Mouse (Mus musculus): ENCODE measurements around the gene Ank. TPM values are rescaled to one million over a fixed set of nuclear protein-coding genes. Genes with fewer than 3 reads are reported as not detected.
"Not testable (repeated sequence)": the region's sequence is repeated elsewhere in the genome, so short reads cannot be mapped to it uniquely, and the experiment has no call there.

Ank gene
- 12.1 to 17.2 TPM (median 12.3 TPM) in 3 replicates for total RNA-seq (2017)

DNA sequence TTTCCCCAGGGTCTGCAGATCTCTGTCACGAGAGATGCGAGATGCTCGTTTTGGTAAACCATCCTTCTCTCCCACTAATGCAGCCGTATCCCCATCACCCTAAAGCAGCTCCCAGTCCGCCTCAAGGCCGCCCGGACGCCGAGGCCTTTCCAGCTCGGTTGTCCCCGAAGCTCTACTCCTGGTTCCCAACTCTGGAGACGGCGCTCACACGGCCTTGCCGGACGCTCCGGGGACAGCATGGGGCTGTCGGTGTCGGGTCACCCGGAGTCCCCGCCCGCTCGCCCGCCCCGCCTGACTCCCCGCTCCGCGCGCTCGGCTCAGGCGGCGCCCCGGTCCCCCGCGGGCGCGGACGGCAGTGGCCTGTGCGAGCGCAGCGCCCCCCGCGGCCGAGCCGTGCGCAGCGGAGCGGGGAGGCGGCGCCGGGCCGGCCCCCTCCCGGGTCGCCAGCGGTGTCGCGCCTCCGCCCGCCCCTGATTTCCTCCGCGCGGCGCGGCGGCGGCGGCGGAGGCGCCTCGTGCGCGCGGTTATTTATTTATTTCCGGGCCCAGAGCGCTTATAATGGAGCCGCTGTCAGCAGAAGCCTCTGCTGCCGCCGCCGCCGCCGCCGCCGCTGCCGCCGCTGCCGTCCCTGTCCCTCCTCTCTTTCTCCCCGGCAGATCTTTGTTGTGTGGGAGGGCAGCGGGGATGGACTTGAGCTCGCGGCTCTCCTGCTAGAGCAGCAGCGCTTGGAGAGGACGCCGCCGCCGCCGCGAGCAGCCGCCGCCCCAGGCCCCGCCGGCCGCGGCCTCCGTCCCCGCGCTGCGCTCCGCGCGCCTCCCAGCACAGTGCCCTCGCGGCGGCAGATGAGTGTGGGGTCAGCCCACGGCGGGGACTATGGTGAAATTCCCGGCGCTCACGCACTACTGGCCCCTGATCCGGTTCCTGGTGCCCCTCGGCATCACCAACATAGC, at the start of gene Ank:
TSS of gene Ank (plus strand) at position 547 of the 950 bp plus-strand sequence.
- peak; percentile 14; the same call in 1 of the 2 replicates for ATAC-seq (replicated peaks; ENCODE audit: insufficient number of reproducible peaks, low FRiP score, low TSS enrichment, poor library complexity, severe bottlenecking)

DNA sequence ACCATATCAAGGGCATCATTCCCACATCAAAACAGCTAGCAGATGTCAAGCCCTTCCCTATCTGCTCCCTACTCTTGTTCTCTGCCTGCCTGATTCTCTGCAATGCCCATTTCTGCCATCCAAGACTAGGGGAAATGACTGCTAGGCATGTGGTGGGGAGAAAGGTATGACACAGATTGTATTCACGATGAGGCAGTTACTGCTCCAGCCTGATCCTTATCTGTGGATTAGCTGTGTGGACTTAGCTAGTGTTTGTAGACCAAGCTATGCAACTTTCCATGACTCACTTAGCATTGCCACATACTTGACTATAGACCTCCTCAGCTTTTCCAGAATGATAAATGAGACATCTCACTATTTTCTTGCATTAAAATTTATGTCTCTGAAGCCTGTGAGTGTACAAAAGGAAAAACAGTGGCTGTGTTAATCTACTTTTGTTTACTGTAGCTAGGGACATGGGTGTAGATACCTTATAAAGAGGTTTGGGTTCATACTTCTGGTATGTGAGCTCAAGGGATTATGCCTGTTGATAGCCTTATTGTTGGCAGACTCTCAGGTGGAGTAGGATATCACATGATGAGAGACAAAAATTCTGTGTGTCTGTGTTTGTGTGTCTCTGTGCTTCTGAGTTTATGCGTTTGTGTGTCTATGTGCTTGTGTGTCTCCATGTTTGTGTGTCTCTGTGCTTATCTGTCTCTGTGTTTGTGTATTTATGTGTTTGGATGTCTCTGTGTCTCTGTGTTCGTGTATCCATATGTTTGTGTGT, 47.7 kb upstream of the Ank start:
- no peak for ATAC-seq (replicated peaks; ENCODE audit: insufficient number of reproducible peaks, low FRiP score, low TSS enrichment, poor library complexity, severe bottlenecking)

DNA sequence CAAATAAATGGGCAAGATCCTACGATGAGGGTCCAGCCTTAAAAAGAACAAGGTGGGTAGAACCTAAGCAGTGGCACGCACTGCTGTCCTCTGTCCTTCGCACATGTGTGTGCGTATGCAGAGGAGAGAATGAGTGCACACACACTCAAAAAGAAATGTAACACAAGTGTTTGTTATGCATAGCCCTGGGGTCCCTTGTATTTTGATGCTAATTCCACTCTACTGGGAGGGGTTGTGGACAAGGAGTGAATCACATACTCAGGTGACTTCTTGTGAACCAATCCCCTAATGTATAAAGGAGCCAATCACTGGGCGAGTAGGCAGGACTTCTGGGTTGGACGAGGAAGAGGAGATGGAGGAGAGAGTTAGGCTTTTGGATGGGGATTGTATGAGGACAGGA, 44.9 kb upstream of the Ank start:
- ATAC-seq (replicated peaks; ENCODE audit: insufficient number of reproducible peaks, low FRiP score, low TSS enrichment, poor library complexity, severe bottlenecking): no peak

DNA sequence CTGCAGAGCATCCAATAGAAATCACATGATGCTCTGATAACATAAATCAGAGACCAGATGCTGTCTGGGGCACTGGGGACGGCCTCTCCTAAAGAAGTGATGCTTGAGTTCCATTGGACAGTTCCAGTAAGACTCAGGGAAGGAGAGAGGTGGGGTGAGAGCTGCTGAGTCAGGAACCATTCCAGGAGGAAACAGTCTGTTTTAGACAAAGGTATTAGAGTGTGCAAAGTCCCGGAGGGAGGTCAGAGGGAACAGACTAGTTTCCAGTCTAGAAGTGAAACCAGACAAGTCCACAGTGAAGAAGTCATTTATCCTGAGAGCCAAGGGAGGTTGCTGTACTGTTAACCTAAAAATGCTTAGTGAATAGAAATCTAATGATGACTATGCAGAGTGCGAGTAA, 38.9 kb upstream of the Ank start:
- no peak for ATAC-seq (replicated peaks; ENCODE audit: insufficient number of reproducible peaks, low FRiP score, low TSS enrichment, poor library complexity, severe bottlenecking)

DNA sequence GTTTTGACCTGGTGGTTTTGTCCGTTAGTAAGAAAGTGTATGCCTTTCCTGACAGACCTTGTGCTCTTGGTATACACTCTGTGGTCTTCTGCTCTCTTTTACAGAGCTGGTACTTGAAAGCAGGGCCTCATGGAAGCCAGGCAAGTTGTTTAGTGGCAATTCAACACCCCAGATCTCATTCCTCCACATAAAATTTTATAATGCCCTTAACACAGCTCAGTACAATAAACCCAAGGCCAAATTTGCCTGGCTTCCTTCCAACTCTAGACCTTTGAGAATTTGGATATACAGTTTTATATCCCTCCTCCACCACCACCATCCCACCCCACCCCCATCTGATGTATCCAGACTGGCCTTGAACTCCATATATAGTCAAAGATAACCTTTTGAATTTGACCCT, 36.2 kb upstream of the Ank start:
- no peak for ATAC-seq (replicated peaks; ENCODE audit: insufficient number of reproducible peaks, low FRiP score, low TSS enrichment, poor library complexity, severe bottlenecking)

DNA sequence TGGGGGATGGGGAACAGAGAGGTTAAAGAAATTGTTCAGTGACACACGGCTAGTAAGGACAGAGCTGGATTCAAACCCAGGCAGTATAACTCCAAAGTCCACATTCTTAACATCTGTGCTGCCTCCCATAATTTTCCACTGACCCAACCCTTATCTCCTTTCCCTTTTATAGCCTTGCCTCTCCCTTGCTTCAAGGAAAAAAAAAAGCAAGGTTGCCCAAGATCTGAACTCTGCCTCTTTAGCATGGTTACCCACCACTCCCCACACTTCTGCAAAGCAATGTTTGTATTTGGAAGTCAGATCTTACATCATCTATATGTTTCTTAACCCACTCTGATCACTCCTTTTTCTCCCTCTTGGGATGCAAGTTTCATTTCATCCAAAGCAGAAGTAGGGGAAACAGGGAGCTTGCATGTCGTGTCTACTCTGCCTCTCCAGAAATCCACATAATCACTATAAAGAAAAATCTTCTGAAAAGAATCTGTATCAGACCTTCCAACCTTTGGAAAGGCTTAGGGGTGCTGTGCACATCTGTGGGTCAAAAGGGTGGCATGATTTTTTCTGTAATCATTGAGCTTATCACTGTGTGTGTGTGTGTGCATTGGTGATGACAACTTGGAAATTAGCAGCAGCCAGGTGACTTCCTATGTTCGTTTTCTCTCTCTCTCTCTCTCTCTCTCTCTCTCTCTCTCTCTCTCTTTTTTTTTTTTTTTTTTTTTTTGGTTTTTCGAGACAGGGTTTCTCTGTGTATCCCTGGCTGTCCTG, 33.4 kb upstream of the Ank start:
- no peak for ATAC-seq (replicated peaks; ENCODE audit: insufficient number of reproducible peaks, low FRiP score, low TSS enrichment, poor library complexity, severe bottlenecking)

DNA sequence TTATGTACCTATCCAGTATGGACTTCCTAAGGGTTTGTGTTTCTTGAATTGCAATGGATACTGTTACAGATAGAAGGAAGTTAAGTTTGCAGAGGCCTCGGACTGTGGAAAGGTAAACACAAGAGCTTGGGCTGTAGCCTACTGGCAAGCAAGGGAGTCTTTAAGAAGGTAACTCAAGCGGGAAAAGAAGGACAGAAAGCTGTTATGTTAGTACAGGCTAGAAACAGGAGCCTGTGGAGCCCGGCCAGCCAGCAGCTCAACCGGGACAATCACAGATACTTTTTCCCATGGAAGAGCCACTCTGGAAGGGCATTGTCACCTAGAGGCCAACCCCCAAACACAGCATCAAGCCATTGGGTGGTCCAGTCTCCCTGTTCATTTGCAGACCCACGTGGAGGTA, 31.1 kb upstream of the Ank start:
- no peak for ATAC-seq (replicated peaks; ENCODE audit: insufficient number of reproducible peaks, low FRiP score, low TSS enrichment, poor library complexity, severe bottlenecking)

DNA sequence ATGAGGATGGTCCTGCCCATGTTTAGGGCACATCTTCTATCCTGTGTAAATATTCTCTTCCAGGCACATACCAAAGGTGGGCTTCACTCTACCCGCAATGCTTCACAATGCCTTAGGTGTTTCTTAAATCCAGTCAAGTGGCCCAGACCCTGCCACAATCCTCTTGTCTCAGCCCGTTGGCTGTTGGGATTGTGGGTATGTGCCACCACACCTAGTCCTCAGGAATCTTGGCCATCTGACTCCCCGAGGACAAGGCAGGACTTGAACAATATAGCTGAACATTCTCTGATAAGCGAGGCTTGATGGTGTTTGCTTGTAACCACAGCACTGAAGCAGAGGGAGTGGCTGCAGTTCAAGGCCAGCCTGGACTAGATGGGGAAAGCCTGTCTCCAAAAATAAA, 30.3 kb upstream of the Ank start:
- no peak for ATAC-seq (replicated peaks; ENCODE audit: insufficient number of reproducible peaks, low FRiP score, low TSS enrichment, poor library complexity, severe bottlenecking)

DNA sequence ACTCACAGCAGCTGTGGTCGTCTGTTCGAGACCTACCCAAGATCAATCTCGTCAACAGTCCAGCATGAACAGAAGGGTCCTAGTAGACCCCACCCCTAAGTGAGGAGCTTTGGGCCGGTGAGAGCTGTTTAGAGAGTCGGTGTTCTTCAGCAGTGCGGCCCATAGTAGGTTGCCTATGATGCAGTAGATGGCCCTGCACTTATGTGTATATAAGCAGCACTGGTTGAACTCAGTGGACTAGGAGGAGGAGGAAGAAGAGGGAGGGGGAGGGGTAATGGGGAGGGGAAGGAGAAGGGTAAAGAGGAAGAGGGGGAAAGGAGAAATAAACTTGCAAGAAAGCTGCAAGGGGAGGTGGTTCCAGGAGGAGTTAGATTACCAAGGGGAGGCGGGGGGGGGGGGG, 25.4 kb upstream of the Ank start:
- ATAC-seq (replicated peaks; ENCODE audit: insufficient number of reproducible peaks, low FRiP score, low TSS enrichment, poor library complexity, severe bottlenecking): no peak

DNA sequence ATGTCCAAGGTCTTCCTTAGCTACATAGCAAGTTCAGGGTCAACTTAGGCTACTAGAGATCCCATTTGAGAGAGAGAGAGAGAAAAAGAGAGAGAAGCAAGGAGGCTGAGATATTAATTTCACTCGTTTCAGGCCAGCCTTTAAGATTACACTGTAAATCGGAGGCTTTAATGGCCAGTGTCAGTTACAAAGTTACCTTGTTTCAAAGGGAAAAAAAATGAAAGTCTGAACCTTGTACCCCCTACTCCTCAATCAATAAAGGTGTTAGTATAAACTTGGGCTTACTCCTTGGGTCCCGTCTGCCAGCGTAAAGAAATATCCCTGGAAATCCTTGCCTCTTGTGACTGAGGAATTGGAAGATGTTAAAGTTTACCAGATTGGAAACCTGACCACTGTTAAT, 24.9 kb upstream of the Ank start:
- ATAC-seq (replicated peaks; ENCODE audit: insufficient number of reproducible peaks, low FRiP score, low TSS enrichment, poor library complexity, severe bottlenecking): no peak

DNA sequence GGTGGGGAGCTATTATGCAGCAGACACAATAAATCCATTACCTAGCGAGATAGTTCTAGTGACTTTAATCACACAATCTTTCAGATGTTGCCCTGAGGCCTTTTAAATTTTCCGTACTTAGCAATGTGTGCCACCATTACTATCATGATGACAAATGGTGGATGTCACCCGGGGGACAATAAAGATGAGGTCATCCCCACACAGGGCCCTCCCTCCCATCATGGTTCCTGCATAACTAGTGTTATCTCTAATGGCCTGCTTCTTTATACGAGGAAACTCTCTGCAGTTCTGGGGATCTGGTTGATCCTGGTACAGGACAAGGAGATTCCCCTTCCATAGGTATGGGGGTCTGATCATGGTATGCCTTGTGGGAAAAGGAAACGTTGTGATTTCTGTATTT, 24.5 kb upstream of the Ank start:
- ATAC-seq (replicated peaks; ENCODE audit: insufficient number of reproducible peaks, low FRiP score, low TSS enrichment, poor library complexity, severe bottlenecking): no peak

DNA sequence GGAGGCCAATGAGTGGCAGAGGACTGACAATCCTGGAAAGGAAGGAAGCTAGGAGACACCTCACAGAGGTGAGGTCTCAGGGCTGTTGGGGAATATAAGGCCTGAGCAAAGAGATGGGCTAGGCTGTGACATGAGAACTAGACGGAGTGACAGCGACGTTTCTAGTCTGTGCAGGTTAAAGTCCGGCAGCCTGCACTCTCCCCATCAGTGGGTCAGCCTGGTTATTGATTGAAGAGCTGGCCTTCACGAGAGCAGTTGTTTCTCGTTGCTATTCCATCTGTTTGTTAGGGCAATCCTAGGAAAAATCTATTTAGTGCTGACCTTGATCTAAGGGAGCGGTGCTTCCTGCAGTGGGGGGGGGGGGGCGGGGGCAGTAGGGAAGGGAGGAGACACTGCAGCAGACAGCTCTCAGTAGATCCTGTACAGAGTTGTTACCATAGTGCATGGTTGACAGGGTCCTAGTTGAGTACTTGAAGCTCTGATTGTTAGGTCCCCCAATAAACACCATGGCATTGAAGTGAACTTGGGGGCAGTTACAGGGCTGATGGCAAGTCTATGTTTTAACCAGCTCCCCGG, 21.6 kb upstream of the Ank start:
- ATAC-seq (replicated peaks; ENCODE audit: insufficient number of reproducible peaks, low FRiP score, low TSS enrichment, poor library complexity, severe bottlenecking): no peak

DNA sequence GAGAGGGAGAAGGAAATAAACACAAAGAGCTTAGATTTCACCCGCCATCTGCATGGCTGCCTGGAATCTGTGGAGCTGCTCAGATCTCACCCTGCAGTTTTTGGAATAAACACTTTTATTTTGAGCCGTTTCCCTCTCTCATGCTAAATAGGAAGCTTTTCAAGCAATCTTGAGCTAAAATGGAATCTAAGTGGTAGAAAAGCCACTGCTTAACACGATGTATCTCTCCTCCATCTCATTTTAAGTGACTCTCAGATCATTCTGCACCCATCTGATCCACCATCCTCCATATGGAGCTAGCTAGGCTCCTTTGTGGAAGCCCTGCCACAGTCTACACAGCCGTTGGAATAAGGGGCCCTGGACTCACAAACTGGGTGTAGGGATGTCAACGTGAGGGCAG, 15.8 kb upstream of the Ank start:
- no peak for ATAC-seq (replicated peaks; ENCODE audit: insufficient number of reproducible peaks, low FRiP score, low TSS enrichment, poor library complexity, severe bottlenecking)

DNA sequence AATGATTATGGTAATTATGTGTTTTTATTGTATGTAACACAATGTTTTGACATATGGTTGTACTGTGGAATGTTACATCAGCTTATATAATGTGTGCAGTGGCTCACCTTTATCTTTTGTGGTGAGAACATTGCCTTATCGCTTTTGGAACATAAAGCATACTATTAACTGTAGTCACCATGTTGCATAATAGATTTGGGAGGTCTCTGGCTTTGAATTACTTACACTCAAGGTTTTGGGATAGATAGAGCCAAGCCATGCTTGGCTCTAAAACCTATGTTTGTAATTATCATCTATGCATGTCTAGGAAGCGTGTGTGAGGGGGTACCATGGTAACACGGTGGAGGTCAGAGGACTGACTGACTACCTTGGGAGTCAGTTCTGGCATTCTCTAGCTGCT, 14.7 kb upstream of the Ank start:
- no peak for ATAC-seq (replicated peaks; ENCODE audit: insufficient number of reproducible peaks, low FRiP score, low TSS enrichment, poor library complexity, severe bottlenecking)

DNA sequence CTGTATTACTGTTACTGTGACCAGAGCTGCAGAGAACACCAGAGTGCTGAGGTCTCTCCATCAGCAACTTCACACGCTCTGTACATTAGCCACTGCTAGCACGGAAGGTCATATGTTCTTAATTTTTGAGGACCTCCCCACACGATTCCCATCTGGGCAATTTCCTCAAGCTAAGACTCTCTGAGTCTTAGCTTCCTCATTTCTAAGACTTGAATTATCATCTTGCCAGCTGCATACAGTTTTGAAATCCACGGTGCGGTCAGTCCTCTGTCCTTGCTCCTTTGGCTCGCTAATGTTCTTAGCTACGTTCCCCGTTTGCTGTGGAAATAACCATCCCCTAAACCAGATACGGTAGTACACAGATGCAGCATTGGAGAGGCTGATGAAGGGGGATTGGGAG, 14.0 kb upstream of the Ank start:
- ATAC-seq (replicated peaks; ENCODE audit: insufficient number of reproducible peaks, low FRiP score, low TSS enrichment, poor library complexity, severe bottlenecking): no peak; the same call in 1 of the 2 replicates

DNA sequence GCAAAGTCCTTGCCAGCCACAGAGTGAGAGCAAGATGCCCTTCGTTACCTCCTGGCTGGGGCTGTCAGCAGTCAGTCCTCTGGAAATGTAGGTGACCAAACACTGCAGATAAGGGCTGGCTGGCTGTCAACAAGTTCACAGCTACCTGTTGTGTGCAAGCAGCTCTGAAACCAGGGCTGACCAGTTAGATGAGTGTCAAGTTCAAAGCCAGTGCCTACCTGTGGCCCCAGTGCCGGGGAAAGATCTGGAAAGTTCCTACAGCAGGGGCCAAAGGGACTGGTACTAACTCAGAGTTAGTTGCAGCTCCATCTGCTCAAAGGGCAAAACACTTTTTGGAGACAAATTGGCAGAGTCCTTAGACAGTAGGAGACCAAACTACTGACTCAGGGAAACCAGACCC, 9.5 kb upstream of the Ank start:
- ATAC-seq (replicated peaks; ENCODE audit: insufficient number of reproducible peaks, low FRiP score, low TSS enrichment, poor library complexity, severe bottlenecking): no peak

DNA sequence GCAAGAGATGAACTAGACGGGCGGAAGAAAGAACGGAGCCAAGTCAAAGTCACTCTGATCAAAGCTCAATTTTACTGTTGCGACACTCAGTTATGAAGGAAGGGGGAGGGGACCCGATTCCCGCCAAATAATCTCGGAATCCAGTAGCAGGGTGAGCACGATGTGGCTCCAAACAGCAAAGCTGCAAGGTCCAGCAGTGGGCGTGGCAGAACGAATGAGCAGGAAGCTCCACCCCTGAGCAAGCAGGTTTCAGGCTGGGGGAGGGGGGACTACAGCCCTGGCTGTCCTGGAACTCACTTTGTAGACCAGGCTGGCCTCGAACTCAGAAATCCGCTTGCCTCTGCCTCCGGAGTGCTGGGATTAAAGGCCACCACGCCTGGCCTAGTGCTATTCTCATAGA, 6.7 kb upstream of the Ank start:
- not testable (repeated sequence) for ATAC-seq (replicated peaks; ENCODE audit: insufficient number of reproducible peaks, low FRiP score, low TSS enrichment, poor library complexity, severe bottlenecking)

DNA sequence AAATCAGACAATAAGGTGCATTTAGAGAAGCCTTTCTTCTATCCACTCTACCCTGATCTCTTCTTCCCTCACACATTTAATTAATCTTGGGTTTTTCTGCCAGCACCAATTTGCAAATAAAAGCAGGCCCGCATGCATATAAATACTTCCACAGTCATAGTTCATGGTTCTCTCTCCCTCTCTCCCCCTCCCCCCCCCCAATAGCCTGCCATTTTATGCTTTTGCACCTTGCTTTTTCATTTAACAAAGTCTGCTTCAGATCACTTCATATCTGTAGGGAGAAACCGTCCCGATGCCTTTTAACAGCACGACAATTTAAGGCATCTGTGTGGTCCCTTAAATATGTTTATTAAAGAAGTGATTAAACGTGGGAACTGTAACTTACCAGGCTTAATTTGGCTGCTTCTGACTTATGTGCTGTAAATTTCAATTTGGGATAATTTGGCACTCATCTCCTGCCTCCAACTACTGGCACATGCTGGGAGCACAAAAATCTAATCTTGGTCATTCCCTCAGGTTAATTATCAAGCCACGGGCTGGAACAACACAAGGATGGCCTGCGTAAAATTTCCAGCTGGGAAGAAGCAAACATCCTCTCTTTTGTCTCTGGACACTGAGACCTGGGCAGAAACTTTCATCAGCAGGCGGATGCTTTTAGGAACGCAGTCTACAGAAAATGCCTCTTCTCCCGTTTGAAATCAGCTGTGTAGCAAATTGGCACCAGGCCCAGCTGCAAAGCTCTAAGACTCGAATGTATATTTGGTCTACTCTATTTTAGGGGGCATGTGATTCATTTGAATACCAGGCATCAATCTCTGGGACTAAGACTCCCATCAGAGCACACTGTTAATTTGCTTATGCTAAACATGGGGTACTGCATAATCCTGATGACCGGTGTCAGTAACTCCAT, 4.9 kb upstream of the Ank start:
- no peak for ATAC-seq (replicated peaks; ENCODE audit: insufficient number of reproducible peaks, low FRiP score, low TSS enrichment, poor library complexity, severe bottlenecking)

Measured in monocyte, adult 5-6 weeks (primary cell).